Mouse (Mus musculus): ENCODE results near the gene Sirpb1a. TPM values are rescaled to one million over a fixed set of nuclear protein-coding genes. Genes with fewer than 3 reads are reported as not detected.
"Not testable (repeated sequence)": the region's sequence is repeated elsewhere in the genome, so short reads cannot be mapped to it uniquely, and the experiment has no call there.

Gene Sirpb1a
- 0.10 TPM in 1 of 2 replicates, not detected in the other for polyA plus RNA-seq (2015; fragmentation: Nextera tagmentation; extraction: Ambion mirVana)

DNA sequence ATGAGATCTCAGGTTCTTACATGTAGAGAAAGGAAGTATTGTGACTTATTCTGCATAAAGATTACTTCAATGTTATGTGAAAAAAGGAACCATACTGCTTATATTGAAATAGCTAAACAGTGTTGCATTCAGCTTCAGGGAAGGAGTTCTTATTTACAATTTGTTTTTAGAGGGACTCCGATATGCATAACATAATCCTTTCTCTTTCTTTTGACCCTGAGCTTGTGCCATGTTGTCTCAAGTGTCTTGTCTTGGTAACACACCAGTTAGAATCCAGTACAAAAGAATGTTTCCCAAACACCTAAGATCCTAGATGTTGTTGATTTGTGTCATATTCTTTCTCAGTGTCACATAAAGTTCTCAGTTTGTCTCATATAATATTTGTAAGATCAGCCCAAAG is at the start of gene Sirpb1a:
Sirpb1a (minus strand) TSS at position 74 of the 400 bp plus-strand sequence.
- WGBS: 92% methylated on average over 1 of the region's 1 CpGs
- not testable (repeated sequence) for DNase-seq (ENCODE audit: low spot score); H3K36me3 ChIP-seq (ENCODE audit: control insufficient read depth, insufficient read depth, low read length); H3K4me3 ChIP-seq (ENCODE audit: low read depth, low read length); H3K9me3 ChIP-seq (ENCODE audit: control insufficient read depth, low read length); H3K27ac ChIP-seq (replicated peaks); ATAC-seq (ENCODE audit: low FRiP score, low TSS enrichment); H3K9ac ChIP-seq (ENCODE audit: low read length); H3K27me3 ChIP-seq (ENCODE audit: control insufficient read depth, insufficient read depth, low read length); H3K4me1 ChIP-seq (replicated peaks; ENCODE audit: control insufficient read depth, insufficient read depth); H3K4me2 ChIP-seq (replicated peaks; ENCODE audit: low read depth)

DNA sequence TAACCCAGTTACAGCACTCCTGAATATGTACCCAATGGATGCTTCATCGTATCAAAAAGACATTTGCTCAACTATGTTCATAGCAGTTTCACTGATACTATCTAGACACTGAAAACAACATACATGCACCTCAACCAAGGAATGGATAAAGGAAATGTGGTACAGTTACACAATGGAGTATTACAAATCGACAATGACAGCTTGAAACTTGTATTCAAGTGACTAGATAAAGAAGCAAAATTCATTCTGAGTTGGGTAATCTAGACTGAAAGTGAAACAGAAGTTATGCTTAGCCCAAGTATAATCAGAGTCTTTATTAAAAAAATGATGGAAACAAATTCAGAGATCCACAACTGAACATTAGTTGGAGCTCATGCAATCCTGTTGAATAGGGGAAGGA is 48.5 kb upstream of the Sirpb1a start:
- H3K27me3 ChIP-seq (ENCODE audit: control insufficient read depth, insufficient read depth, low read length); H3K4me2 ChIP-seq (replicated peaks; ENCODE audit: low read depth); H3K4me1 ChIP-seq (replicated peaks; ENCODE audit: control insufficient read depth, insufficient read depth); H3K4me3 ChIP-seq (ENCODE audit: low read depth, low read length); H3K27ac ChIP-seq (replicated peaks); H3K9ac ChIP-seq (ENCODE audit: low read length); DNase-seq (ENCODE audit: low spot score); H3K36me3 ChIP-seq (ENCODE audit: control insufficient read depth, insufficient read depth, low read length); H3K9me3 ChIP-seq (ENCODE audit: control insufficient read depth, low read length); ATAC-seq (ENCODE audit: low FRiP score, low TSS enrichment): not testable (repeated sequence)
- 77% methylated on average over 1 of the region's 2 CpGs for WGBS

DNA sequence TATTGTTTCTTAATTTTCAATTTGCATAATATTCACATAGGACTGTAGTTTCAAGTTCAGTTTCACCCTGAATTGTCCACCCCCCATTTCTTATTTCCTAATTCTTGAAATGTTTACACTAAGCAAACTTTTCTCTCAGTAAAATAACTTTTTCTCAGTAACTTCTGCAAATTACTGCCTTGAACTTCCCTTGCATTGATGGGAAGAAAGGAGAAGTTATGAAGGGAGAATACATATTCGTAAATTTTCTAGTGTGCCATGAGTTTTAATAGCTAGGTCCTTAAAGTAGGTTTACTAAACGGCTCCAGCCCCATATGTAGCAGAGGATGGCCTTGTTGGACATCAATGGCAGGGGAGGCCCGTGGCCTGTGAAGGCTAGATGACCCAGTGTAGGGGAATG is 43.8 kb upstream of the Sirpb1a start:
- not testable (repeated sequence) for H3K4me3 ChIP-seq (ENCODE audit: low read depth, low read length); H3K4me2 ChIP-seq (replicated peaks; ENCODE audit: low read depth); H3K9ac ChIP-seq (ENCODE audit: low read length); H3K27me3 ChIP-seq (ENCODE audit: control insufficient read depth, insufficient read depth, low read length); H3K9me3 ChIP-seq (ENCODE audit: control insufficient read depth, low read length); H3K36me3 ChIP-seq (ENCODE audit: control insufficient read depth, insufficient read depth, low read length); ATAC-seq (ENCODE audit: low FRiP score, low TSS enrichment); H3K4me1 ChIP-seq (replicated peaks; ENCODE audit: control insufficient read depth, insufficient read depth); H3K27ac ChIP-seq (replicated peaks); DNase-seq (ENCODE audit: low spot score)
- WGBS: 82% methylated on average over 1 of the region's 3 CpGs

DNA sequence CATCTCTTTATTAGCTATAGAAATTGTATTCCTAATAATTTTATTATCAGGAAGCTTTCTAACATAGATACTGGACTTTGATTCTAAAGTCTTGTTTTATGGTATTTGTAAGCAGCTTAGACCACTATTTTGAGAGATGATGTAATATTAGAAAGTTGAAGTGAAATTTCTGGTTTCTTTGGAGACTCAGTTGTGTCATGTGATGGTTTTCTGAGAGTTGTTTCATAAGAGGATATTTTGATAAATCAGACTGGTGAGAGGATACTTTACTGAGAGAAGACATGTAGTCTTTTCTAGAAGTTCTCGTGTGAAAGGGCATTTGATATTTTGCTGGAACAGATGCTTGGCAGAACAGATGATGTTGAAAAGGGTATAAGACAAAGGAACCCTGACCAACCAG is 17.6 kb upstream of the Sirpb1a start:
- H3K27me3 ChIP-seq (ENCODE audit: control insufficient read depth, insufficient read depth, low read length); H3K36me3 ChIP-seq (ENCODE audit: control insufficient read depth, insufficient read depth, low read length); ATAC-seq (ENCODE audit: low FRiP score, low TSS enrichment); H3K4me3 ChIP-seq (ENCODE audit: low read depth, low read length); H3K27ac ChIP-seq (replicated peaks); DNase-seq (ENCODE audit: low spot score); H3K4me2 ChIP-seq (replicated peaks; ENCODE audit: low read depth); H3K9ac ChIP-seq (ENCODE audit: low read length); H3K9me3 ChIP-seq (ENCODE audit: control insufficient read depth, low read length); H3K4me1 ChIP-seq (replicated peaks; ENCODE audit: control insufficient read depth, insufficient read depth): not testable (repeated sequence)
- 82% methylated on average over 1 of the region's 1 CpGs for WGBS

DNA sequence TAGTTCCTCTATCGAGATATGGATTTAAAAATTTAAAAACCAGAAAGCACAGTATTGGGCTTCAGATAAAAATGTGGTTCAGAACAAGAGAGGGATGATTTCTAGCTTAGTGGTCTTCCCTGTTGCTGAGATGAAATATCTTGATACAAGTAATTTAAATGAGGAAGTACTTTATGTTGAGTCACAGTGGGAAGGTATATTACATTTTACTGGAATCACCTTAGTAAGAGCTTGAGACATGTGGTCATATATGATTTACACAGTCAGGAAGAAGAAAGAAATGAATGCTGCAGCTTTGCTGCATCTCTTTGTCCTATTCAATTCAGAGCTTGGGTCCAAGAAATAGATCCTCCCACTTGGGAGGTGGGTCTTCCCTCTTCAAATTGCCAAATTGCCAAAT is 13.5 kb upstream of the Sirpb1a start:
- not testable (repeated sequence) for DNase-seq (ENCODE audit: low spot score); H3K9ac ChIP-seq (ENCODE audit: low read length); ATAC-seq (ENCODE audit: low FRiP score, low TSS enrichment); H3K27ac ChIP-seq (replicated peaks); H3K9me3 ChIP-seq (ENCODE audit: control insufficient read depth, low read length); H3K36me3 ChIP-seq (ENCODE audit: control insufficient read depth, insufficient read depth, low read length); H3K4me3 ChIP-seq (ENCODE audit: low read depth, low read length); H3K27me3 ChIP-seq (ENCODE audit: control insufficient read depth, insufficient read depth, low read length); H3K4me2 ChIP-seq (replicated peaks; ENCODE audit: low read depth); H3K4me1 ChIP-seq (replicated peaks; ENCODE audit: control insufficient read depth, insufficient read depth)
- WGBS: 69% methylated on average over 1 of the region's 1 CpGs

DNA sequence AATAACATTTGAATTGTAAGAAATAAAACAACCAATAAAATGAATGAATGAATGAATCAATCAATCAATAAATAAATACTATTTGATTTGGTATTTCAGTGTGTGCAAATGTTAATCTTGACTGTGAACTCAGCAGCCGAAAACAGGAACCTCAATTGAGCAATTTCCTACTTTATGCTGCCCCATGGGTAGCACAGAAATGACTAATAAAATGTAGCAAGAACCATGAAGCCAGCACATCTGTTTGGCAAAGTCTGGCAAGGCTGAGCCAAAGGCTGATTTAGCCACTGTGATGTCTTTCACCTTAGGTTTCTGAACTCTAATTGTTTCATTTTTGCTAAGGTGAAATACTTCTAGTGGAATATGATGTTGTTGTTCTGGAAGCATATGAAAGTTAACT is 1.6 kb upstream of the Sirpb1a start:
- no peak for DNase-seq (ENCODE audit: low spot score)
- Histone ChIP-seq H3K9ac (ENCODE audit: low read length) (no peak overlapping the region), H3K9me3 (ENCODE audit: control insufficient read depth, low read length) (no peaks in the 10 kb centered on the region), H3K27ac (replicated peaks) (no peak overlapping the region), H3K4me2 (replicated peaks; ENCODE audit: low read depth) (no peak overlapping the region), H3K36me3 (ENCODE audit: control insufficient read depth, insufficient read depth, low read length) (no peaks in the 10 kb centered on the region), H3K4me3 (ENCODE audit: low read depth, low read length) (no peak overlapping the region), H3K4me1 (replicated peaks; ENCODE audit: control insufficient read depth, insufficient read depth) (no peaks in the 10 kb centered on the region), H3K27me3 (ENCODE audit: control insufficient read depth, insufficient read depth, low read length) (no peaks in the 10 kb centered on the region)
- TF ChIP-seq CTCF (IDR thresholded peaks at IDR 0.05; ENCODE audit: low read depth): no peak
- TF ChIP-seq EP300 (optimal IDR thresholded peaks at IDR 0.05): no peak
- WGBS: 74% methylated on average over 1 of the region's 1 CpGs
- no peak for ATAC-seq (ENCODE audit: low FRiP score, low TSS enrichment)

DNA sequence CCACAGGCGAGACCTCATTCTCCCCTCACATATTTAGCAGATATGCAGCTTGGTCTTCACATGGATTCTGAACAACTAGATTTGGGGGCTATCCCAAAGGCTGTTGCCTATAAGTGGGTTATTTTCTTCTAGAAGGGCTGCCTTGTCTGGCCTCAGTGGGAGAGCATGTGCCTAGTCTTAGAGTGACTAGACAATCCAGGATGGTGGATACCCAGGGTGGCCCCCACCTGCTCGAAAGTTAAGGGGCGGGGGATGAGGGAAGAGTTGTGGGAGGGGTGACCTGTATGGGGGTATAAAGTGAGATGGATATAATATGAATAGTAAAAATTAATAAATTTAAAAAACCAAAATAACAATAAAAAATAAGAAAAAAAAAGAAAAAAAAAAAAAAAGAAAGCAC is 70.6 kb downstream of the Sirpb1a start:
- ATAC-seq (ENCODE audit: low FRiP score, low TSS enrichment): not testable (repeated sequence)

DNA sequence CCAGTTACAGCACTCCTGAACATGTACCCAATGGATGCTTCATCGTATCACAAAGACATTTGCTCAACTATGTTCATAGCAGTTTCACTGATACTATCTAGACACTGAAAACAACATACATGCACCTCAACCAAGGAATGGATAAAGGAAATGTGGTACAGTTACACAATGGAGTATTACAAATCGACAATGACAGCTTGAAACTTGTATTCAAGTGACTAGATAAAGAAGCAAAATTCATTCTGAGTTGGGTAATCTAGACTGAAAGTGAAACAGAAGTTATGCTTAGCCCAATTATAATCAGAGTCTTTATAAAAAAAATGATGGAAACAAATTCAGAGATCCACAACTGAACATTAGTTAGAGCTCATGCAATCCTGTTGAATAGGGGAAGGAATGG is 76.0 kb downstream of the Sirpb1a start:
- not testable (repeated sequence) for DNase-seq (ENCODE audit: low spot score); H3K36me3 ChIP-seq (ENCODE audit: control insufficient read depth, insufficient read depth, low read length); H3K27me3 ChIP-seq (ENCODE audit: control insufficient read depth, insufficient read depth, low read length); H3K4me2 ChIP-seq (replicated peaks; ENCODE audit: low read depth); ATAC-seq (ENCODE audit: low FRiP score, low TSS enrichment); H3K4me1 ChIP-seq (replicated peaks; ENCODE audit: control insufficient read depth, insufficient read depth); H3K4me3 ChIP-seq (ENCODE audit: low read depth, low read length); H3K9me3 ChIP-seq (ENCODE audit: control insufficient read depth, low read length); H3K27ac ChIP-seq (replicated peaks); H3K9ac ChIP-seq (ENCODE audit: low read length)
- 87% methylated on average over 1 of the region's 2 CpGs for WGBS

More for the DNA sequence above, 70.6 kb downstream of the Sirpb1a start:
- H3K4me2 ChIP-seq (replicated peaks; ENCODE audit: low read depth); H3K9me3 ChIP-seq (ENCODE audit: control insufficient read depth, low read length); H3K36me3 ChIP-seq (ENCODE audit: control insufficient read depth, insufficient read depth, low read length); H3K9ac ChIP-seq (ENCODE audit: low read length); H3K4me1 ChIP-seq (replicated peaks; ENCODE audit: control insufficient read depth, insufficient read depth); H3K27ac ChIP-seq (replicated peaks); H3K4me3 ChIP-seq (ENCODE audit: low read depth, low read length); DNase-seq (ENCODE audit: low spot score); H3K27me3 ChIP-seq (ENCODE audit: control insufficient read depth, insufficient read depth, low read length): not testable (repeated sequence)
- 68% methylated on average over 3 of the region's 3 CpGs for WGBS

DNA sequence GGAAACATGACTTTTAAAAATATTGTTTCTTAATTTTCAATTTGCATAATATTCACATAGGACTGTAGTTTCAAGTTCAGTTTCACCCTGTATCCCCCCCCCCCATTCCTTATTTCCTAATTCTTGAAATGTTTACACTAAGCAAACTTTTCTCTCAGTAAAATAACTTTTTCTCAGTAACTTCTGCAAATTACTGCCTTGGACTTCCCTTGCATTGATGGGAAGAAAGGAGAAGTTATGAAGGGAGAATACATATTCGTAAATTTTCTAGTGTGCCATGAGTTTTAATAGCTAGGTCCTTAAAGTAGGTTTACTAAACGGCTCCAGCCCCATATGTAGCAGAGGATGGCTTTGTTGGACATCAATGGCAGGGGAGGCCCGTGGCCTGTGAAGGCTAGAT is 80.7 kb downstream of the Sirpb1a start:
- DNase-seq (ENCODE audit: low spot score); H3K36me3 ChIP-seq (ENCODE audit: control insufficient read depth, insufficient read depth, low read length); H3K4me1 ChIP-seq (replicated peaks; ENCODE audit: control insufficient read depth, insufficient read depth); H3K9ac ChIP-seq (ENCODE audit: low read length); H3K27me3 ChIP-seq (ENCODE audit: control insufficient read depth, insufficient read depth, low read length); H3K4me2 ChIP-seq (replicated peaks; ENCODE audit: low read depth); H3K27ac ChIP-seq (replicated peaks); H3K4me3 ChIP-seq (ENCODE audit: low read depth, low read length); H3K9me3 ChIP-seq (ENCODE audit: control insufficient read depth, low read length); ATAC-seq (ENCODE audit: low FRiP score, low TSS enrichment): not testable (repeated sequence)
- WGBS: 58% methylated on average over 3 of the region's 3 CpGs

All from stomach, postnatal 0 days (tissue).